Mouse (Mus musculus) cerebellum, adult 2 months (tissue): ENCODE results near the gene Nfatc4.

Experiments
- CTCF ChIP-seq: fragments of 200-500 bp; IDR thresholded peaks from 2 replicates; pipeline ENCODE4 v1.5.1; 2011; ENCODE audit warnings: low read depth, mild to moderate bottlenecking, control low read depth, low read length, moderate library complexity, borderline replicate concordance; ENCODE audit not compliant: insufficient read depth
- POLR2A ChIP-seq: fragments of 200-500 bp; IDR thresholded peaks from 2 replicates; pipeline ENCODE4 v1.6.1; 2011; ENCODE audit warnings: low read length, control low read depth, borderline replicate concordance; ENCODE audit not compliant: insufficient read depth

DNA sequence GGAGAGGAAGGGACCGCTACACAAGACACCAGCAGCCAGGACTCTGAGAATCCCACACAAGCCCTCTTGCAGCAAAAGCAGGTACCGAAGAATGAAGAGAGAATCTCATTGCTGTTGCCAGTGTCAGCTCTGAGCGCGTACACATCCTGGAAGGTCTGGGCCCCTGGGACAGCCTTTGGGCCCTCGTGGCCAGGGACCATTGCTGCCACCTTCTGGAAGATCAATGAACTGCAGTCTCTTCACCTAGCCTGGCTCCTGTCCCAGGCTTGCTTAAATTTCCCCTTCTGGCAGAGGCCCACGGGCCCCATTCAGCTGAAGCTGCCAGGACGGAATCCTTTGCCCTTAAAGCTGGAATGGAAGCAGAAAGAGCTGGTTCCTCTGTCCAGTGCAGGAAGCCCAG is 40.8 kb downstream of the Nfatc4 start:
- TF ChIP-seq CTCF (peak; percentile 90), POLR2A (no peak)
